Mouse (Mus musculus): ENCODE measurements at regions not wholly inside any gene's neighbourhood (a gene's known extent, or its start where the extent isn't known, plus 50 kb on each side); places are given as distances from the start of the nearest gene placed in this dataset.

GRCm38 (mm10) chr12:45384864-45385263 lies 310.4 kb upstream of the Stxbp6 start:
- H3K4me1 ChIP-seq (ENCODE audit: control insufficient read depth, insufficient read depth, low read depth, low read length) = no peaks in the 10 kb centered on the region
- no peak for ATAC-seq
- WGBS = 61% methylated on average over 3 of the region's 3 CpGs
- H3K4me2 ChIP-seq (ENCODE audit: low read length) = no peak overlapping the region
- no peaks in the 10 kb centered on the region for H3K27me3 ChIP-seq (replicated peaks; ENCODE audit: control insufficient read depth, insufficient read depth, low read length)
- no peaks in the 10 kb centered on the region for H3K36me3 ChIP-seq (ENCODE audit: control insufficient read depth, insufficient read depth, low read length)
- H3K9ac ChIP-seq (ENCODE audit: low read depth, low read length) = no peak overlapping the region
- H3K27ac ChIP-seq (ENCODE audit: low read depth, low read length) = no peak overlapping the region
- H3K9me3 ChIP-seq (ENCODE audit: control insufficient read depth, low read length) = no peaks in the 10 kb centered on the region
- no peak overlapping the region for H3K4me3 ChIP-seq (ENCODE audit: low read length)
